Mouse (Mus musculus): ENCODE data around the gene Ptn. TPM values are rescaled to one million over a fixed set of nuclear protein-coding genes. Genes with fewer than 3 reads are reported as not detected.

Gene Ptn
- polyA plus RNA-seq, 1 experiment from 2014 or later: 314 TPM

GRCm38 (mm10) chr6:36672399-36673221, 137.4 kb downstream of the Ptn start:
- 86% methylated on average over 11 of the region's 11 CpGs for WGBS (ENCODE audit: insufficient replicate concordance)
- no peak overlapping the region for H3K4me3 ChIP-seq (ENCODE audit: low read depth, low read length)
- no peaks in the 10 kb centered on the region for H3K9me3 ChIP-seq (replicated peaks; ENCODE audit: control insufficient read depth, low read length)
- no peak for ATAC-seq (replicated peaks; ENCODE audit: insufficient number of reproducible peaks, low FRiP score, low TSS enrichment)
- H3K9ac ChIP-seq (ENCODE audit: low read depth, low read length): no peak overlapping the region
- H3K4me1 ChIP-seq (ENCODE audit: control insufficient read depth, insufficient read depth, low read length): peaks cover 4% of the 10 kb centered on the region; the same call in 1 of the 2 replicates
- H3K27me3 ChIP-seq (ENCODE audit: control insufficient read depth, insufficient read depth, low read length): no peaks in the 10 kb centered on the region
- H3K4me2 ChIP-seq: no peak overlapping the region
- H3K36me3 ChIP-seq (ENCODE audit: control insufficient read depth, insufficient read depth, low read length): no peaks in the 10 kb centered on the region
- no peak overlapping the region for H3K27ac ChIP-seq (ENCODE audit: low read depth, low read length)

GRCm38 (mm10) chr6:36671274-36671673, 138.7 kb downstream of the Ptn start:
- H3K9ac ChIP-seq (ENCODE audit: low read depth, low read length): no peak overlapping the region
- H3K4me1 ChIP-seq (ENCODE audit: control insufficient read depth, insufficient read depth, low read length): no peaks in the 10 kb centered on the region
- H3K4me2 ChIP-seq: no peak overlapping the region
- H3K27me3 ChIP-seq (ENCODE audit: control insufficient read depth, insufficient read depth, low read length): no peaks in the 10 kb centered on the region
- H3K9me3 ChIP-seq (replicated peaks; ENCODE audit: control insufficient read depth, low read length): no peaks in the 10 kb centered on the region
- no peak overlapping the region for H3K27ac ChIP-seq (ENCODE audit: low read depth, low read length)
- no peak for ATAC-seq (replicated peaks; ENCODE audit: insufficient number of reproducible peaks, low FRiP score, low TSS enrichment)
- no peaks in the 10 kb centered on the region for H3K36me3 ChIP-seq (ENCODE audit: control insufficient read depth, insufficient read depth, low read length)
- WGBS (ENCODE audit: insufficient replicate concordance): 86% methylated on average over 3 of the region's 3 CpGs
- no peak overlapping the region for H3K4me3 ChIP-seq (ENCODE audit: low read depth, low read length)

Small RNA genes lying within 50 kb of the gene (microRNA-seq; reads per million reads assigned to microRNA genes)
- not detected for gene Gm25111 (ENCODE audit: borderline number of aligned reads)

Data from heart, embryonic 11.5 days (tissue).